Mouse (Mus musculus) liver, postnatal 0 days (tissue): ENCODE results near the gene Tbc1d16.

Experiments used
- CTCF ChIP-seq: sonication (generic); IDR thresholded peaks from 2 replicates; pipeline ENCODE4 v1.5.1; 2016; ENCODE audit warnings: antibody characterized with exemption, low read depth
- EP300 ChIP-seq: IDR thresholded peaks from 2 replicates; pipeline ENCODE4 v1.6.1; 2016; ENCODE audit warnings: antibody characterized with exemption, low read depth, mild to moderate bottlenecking

DNA sequence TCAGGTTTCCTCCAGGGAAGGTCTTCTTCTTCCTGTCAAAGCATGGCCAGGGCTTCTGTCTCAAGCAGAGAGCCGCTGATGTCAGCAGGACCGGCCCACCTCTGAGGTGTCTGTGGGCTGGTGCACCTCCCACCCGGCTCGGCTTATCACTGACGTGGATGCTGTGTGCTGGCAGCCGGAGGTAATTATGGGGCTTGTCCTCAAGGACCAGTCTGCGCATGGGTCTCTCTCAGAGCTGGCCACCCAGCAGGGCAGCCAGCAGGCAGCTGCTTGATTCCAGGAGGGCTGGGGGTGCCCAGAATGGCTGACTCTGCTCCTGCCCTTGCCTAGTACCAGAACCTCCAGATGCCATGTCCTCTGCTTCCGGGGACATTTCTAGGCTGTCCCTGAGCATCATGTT, 122.6 kb downstream of the Tbc1d16 start:
- TF ChIP-seq CTCF (no peak), EP300 (no peak)
